Mouse (Mus musculus) lung, postnatal 10 days (tissue): ENCODE measurements around the gene Tspan8.
"Not testable (repeated sequence)": the region's sequence is repeated elsewhere in the genome, so short reads cannot be mapped to it uniquely, and the experiment has no call there.

Source experiments
- DNase-seq: peaks from one replicate; pipeline ENCODE4 v3.0.0; 2021

Gene Tspan8

DNA sequence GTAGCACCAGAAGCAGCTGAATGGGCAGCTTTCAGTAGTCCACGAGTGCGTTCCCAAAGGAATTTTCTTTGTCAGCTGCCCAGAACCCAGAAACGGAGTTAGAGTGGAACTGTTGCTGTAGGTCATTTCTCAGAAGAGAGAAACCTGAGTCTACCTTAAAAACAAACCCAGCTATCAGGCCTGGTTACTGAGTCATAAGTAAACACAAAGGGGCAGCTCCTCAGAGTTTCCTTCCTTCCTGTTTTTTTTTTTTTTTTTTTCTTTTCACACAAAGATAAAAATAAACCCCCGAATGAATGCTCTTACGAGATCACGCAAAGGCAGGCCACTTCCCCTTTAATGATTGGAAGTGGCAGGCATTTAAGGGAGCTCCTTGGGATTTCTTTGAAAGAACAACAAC lies at the start of gene Tspan8:
Gene Tspan8 (plus strand): TSS at position 322 of the 400 bp plus-strand sequence.
- peak; percentile 10 for DNase-seq

DNA sequence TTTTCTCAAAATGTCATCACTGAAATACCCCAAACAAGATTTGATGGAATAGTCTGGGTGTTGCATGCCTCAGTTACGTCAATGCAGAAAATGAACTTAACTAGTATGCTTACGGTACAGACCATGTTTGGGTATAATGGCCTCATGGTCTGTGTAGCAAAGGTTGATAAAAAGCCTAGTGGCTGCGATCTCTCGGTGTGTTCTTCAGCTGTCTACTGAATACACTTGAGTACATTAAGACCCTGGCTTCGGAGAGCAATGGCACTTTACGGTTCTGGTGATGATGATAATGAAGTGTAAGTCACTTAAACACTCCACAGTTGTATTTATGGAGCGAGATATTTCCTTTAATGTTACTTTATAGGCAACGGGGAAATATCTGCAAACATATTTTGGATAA lies 46.6 kb upstream of the Tspan8 start:
- no peak for DNase-seq

- DNase-seq, result peak; percentile 74
Observed at GRCm38 (mm10) chr10:115774451-115774850, 42.2 kb upstream of the Tspan8 start.

- peak; percentile 91 for DNase-seq
Observed at GRCm38 (mm10) chr10:115775945-115776905, 40.4 kb upstream of the Tspan8 start.

GRCm38 (mm10) chr10:115777366-115777765 lies 39.3 kb upstream of the Tspan8 start:
- DNase-seq, result no peak

DNA sequence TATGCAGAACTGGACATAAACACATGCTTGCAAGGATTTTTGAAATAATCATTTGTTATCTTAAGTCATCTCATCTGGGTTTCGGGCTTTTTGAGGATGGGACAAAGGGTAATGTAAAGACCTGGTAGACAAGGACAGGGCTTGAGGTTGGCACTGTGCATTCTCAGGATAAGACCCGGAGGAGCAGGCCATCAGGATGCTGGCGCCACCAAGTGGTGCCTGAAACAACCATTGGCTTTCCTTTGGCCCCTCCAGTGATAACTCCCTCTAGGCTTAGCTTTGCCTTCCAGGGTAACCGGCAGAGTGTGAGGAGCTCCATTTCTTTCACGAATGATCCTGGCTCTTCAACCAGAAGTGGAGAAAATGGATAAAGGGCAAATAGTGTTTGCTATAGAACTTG lies 38.0 kb upstream of the Tspan8 start:
- peak; percentile 66 for DNase-seq

DNA sequence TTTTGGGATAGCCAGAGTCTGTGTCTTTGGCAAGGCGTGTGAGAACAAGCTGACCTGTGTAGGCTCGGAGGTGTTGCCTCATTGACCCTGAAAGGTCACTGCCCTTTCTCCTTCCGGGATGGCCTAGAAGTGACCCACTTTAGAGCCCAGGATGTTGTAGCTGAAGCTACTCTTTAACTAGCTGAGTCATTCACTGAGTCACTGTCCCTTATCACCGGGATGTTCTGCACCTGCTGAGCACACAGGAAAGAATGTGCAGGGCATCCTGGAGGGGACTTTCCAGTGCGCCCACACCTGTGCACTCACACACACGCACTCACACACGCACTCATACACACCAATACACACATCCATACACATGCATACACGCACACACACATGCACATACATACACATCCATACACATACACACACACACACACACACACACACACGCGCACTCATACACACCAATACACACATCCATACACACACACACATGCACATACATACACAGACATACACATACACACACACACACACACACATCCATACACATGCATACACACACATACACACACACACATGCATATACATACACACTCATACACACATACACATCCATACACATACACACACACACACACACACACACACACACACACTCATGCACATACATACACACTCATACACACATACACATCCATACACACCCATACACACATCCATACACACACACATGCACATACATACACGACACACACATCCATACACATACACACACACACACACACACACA lies 36.2 kb upstream of the Tspan8 start:
- DNase-seq, result no peak

GRCm38 (mm10) chr10:115783232-115783631 lies 33.4 kb upstream of the Tspan8 start:
- DNase-seq, result no peak

- no peak for DNase-seq
Observed at GRCm38 (mm10) chr10:115790788-115791187, 25.8 kb upstream of the Tspan8 start.

- DNase-seq, result no peak
Observed at GRCm38 (mm10) chr10:115796072-115796788, 20.4 kb upstream of the Tspan8 start.

DNA sequence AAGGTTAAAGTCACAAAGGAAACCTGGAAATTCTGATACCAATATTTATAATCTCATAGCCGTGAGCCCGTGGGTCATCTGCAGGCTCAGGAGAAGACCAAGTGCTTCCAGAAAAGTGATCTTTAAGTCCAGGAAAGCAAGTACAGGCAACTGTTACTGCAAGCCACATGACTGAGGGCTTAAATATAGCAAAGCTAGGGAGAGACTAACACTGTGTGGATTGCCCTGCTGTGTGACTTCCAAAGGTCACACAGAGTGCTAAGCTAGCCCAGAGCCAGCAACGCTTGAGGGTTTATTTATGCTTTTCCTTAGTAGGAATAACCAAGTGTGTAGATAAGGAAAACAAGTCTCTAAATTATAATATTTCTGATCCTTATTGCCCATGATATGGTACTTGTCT lies 15.2 kb upstream of the Tspan8 start:
- no peak for DNase-seq

GRCm38 (mm10) chr10:115803013-115803412 lies 13.6 kb upstream of the Tspan8 start:
- not testable (repeated sequence) for DNase-seq

GRCm38 (mm10) chr10:115803765-115804164 lies 12.9 kb upstream of the Tspan8 start:
- DNase-seq, result no peak

DNA sequence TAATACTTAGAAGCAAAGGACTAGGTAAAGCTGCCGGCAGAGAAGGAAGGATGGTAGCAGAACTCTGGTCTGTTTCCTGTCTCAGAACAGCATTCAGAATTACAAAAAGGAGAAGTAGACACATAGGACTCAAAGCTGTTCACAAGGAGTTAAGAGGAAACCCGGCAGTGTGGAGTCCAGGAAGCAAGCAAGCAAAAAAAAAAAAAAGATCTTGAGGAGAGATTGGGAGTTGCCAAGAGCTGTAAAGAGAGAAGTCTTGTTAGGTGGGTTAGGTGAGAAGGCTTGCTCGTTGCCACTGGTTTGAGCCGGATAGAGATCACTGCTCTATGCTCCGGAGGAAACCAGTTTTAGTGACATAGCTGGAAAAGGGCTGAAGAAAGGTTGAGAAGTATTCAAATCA lies 10.6 kb upstream of the Tspan8 start:
- DNase-seq, result no peak

DNA sequence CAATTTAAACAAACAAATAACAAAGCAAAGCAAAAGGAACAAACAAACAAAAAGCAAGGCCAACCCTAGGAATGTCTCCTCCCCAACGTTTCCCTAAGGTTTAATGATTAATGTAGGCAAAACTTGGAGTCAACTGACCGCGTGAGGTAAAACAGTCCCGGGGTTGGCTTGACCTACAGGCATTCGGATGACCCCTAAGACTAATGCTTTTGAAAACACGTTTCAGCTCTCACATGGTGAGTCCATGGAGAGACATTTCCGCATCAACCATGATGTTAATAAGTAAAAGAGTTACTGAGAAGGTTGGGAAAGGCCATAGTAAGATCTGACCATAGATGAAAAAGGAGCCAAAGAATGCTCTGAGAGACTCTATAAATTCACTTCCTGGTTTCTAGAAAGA lies 7.5 kb upstream of the Tspan8 start:
- DNase-seq, result no peak

GRCm38 (mm10) chr10:115811519-115811918 lies 5.1 kb upstream of the Tspan8 start:
- DNase-seq, result no peak

DNA sequence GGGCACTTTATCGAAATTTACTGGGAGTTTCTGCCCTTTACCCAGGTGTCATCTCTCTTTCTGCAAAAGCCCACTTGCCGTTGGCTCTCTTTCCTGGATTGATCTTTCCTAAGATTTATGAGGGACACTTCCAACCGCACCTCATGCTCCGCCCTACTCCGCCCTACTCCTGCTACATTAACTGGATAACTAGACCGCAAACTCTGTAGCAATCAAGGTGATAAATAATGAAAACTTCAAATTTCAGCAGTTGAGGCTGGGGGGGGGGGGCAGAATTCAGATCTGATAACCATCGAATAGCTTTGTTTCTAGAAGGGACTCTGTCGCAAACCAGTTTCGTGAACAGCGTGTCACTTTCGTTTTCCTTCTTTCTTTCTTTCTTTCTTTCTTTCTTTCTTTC lies 1.8 kb upstream of the Tspan8 start:
- DNase-seq, result no peak

DNA sequence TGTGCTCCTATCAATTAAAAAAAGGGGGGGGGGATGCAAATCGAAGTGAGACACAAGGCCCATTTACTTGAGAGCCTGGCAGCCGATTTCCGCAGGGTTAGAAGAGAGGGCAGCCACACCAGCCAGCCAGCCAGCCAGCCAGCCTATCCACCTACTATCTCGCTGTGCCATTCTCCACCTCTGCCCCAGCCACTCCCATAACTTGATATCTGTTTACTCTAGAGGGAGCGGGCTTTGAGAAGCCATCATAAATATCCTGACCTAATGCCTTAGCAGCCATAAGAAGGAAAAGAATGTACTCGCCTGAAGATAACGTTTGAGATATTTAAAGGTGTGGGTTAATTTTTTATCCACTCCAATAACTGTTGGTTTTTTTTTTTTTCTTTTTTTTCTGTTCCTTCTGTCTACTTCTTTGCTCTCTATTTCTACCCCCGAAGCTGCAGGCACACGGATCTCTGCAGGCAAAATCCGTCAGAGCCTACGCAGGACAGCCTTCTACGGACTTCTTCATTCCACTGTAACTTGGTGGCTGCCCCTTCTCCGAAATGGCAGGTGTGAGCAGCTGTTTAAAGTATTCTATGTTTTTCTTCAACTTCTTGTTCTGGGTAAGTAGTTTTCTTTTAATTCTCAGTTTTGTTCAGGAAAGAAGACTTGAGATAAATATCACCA lies 558 bp downstream of the Tspan8 start:
- peak; percentile 46 for DNase-seq

GRCm38 (mm10) chr10:115825289-115825688 lies 8.7 kb downstream of the Tspan8 start:
- DNase-seq, result no peak

- no peak for DNase-seq
Observed at GRCm38 (mm10) chr10:115828872-115829271, 12.2 kb downstream of the Tspan8 start.

GRCm38 (mm10) chr10:115829696-115830095 lies 13.1 kb downstream of the Tspan8 start:
- no peak for DNase-seq

- no peak for DNase-seq
Observed at GRCm38 (mm10) chr10:115830726-115831125, 14.1 kb downstream of the Tspan8 start.

DNA sequence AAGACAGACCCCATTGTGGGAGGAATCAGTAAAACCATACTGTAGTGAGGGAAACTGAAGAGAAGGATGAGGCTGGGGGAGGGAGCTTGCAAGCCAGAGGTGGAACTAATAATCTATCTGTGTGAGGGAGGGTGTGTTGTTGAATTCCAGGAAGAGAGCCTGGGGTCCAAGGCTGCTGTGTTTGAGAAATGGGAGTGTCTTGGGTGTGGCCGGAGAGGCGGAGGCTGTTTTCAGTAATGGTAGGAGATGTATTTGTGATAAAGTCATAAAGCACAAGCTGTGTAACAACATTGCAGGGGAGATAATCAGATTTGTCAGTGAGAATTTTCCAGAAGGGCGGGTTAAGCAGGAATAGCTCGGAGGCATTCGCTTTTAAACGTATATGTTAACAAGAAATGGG lies 17.4 kb downstream of the Tspan8 start:
- no peak for DNase-seq
